Mouse (Mus musculus) v-Abl transformed pro-B cells (cell line): ENCODE measurements at regions not wholly inside any gene's neighbourhood (a gene's known extent, or its start where the extent isn't known, plus 50 kb on each side); places are given as distances from the start of the nearest gene placed in this dataset.

Experiments
- in situ Hi-C, 2 experiments: fragments of 400-800 bp; cut with MboI; formaldehyde crosslinking; loops; one replicate each; pipeline ENCODE4 v1.15.1; 2025; ENCODE audit not compliant: unreplicated experiment in 2 of 2

DNA sequence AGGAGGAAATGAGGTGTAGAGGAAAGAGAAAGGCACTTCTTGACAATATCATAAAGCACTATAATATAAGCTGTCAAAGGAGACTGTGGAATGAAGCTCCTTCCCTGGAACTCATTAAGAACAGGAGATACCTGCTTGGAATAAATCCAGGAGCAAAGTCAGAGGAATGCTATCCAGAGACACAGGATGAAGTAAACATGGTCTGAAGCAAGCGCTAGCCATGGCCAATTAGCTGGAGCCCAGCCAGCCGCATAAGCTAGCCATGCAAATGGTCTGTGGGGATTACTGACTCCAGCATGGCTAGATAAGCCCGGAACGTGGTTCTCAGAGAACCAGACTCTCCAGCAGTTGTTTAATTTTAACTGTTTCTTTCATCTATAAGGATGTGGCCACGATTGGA lies 54.9 kb upstream of the Gpc3 start:
- in situ Hi-C loops = no loop called here

DNA sequence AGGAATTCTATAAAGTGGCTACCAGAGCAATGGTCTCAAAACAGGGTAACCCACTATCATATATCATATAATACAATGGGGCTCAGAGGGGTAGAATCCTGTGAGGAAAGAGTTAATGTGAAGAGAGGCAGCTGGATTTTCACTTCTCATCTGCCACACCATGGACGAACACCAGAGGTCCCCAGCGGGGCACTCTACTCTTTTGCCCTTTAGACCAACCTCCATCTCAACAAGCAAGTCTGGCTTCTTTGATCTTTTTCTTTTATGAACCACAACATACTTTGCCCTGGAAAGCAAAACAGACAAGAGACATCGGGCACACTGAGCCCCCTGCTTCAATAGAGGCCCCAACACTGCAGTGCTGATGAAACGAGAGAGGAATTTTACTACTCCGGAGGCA lies 65.3 kb upstream of the Gpc3 start:
- in situ Hi-C loops = no loop called here

DNA sequence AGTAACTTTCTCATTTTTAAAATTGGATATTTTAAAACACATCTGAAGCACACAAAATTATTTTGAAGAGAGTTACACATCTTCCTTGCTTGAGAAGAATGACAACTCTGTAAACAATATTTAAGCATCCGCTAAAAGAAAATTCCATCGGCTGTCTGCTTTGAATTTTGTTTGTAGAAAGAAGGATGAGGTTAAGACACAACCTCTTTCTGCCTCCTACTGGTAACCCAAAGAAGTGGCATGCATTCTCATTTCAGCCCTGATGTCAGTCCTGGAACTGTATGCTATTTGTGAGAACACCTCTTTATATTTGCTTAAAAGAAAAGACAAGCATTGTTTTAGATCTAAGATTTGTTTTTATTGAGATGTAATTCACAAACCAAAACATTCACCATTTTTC lies 80.6 kb upstream of the Gpc3 start:
- in situ Hi-C loops = no loop called here

DNA sequence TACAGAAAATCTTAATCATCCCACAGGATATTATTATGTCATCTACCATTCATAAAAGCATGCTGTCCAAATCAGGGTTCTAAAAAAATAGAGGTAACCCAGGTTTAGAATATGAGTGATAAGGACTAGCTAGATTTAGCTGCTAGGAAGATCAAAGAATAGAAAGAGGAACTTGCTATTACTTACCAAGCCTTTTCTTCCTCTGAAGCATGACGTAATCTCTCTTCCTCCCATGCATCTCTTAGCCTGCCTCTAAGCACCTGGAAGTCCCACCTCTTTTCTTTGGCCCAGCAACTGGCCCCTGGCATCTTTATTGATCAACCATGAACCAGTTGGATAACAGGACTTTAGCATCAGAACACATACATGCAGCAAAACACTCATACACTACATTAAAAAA lies 85.9 kb upstream of the Gpc3 start:
- in situ Hi-C loops = loop anchor here in 1 of 2 experiments (25.0 kb wide), 1 partner anchor 237 kb away; no protein-coding TSS in a partner anchor

DNA sequence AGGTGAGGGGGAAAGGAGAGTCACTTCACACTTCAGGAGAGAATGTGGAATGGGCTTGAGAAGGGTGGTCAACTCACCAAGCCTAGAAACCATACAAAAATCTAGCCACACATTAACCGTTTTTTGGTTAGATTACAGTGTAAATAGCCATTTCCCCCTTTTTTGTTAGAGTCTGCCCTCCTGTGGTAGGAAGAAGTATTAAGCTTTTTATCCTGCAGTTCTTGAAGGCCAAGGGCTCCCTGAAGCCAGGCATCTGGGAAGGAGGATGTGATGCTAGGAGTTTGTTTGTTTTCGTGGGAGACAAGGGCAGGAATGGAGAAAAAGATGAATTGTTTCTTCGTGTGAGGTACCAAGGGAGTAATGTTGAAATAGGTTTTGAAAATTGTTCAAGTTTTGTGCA lies 73.5 kb upstream of the Ccdc160 start:
- in situ Hi-C loops = loop anchor here (10.0 to 25.0 kb wide), 2 partner anchors 255 to 263 kb away; no protein-coding TSS in a partner anchor

DNA sequence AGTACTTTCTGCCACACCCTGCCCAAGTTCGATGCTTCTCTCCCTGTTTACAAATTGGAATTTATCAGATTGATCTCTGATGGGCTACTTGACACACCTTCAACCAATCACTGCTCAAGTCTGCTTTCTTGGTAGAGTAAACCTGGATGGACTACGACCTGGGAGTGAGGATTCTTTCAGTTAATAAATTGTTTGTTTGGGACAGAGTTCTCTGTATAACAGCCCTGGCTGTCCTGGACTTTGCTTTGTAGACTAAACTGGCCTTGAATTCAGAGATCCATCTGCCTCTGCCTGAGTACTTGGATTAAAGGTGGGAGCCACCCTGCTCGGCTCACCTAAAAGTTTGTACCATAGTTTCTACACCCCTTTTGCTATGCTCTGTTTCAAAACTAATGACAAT lies 52.9 kb upstream of the Ccdc160 start:
- in situ Hi-C loops = no loop called here
